Comparison of ENCODE assay signal across 17 mouse cellular contexts in genomic region chr14:75367503-75367902, GRCm38 (mm10).
"Had no signal": no experiment of that assay in that cellular context is flagged by ENCODE, and none has a peak within 500 bp of the region (broad histone marks: within the 10 kb centered on the region; RNA-seq: fewer than 3 reads in every experiment).

No protein-coding gene starts in this region.

- H3K4me1 ChIP-seq: heart, embryonic 10.5 days; heart, embryonic 12.5 days; hindbrain, embryonic 15.5 days; limb, embryonic 10.5 days; limb, embryonic 12.5 days; liver, embryonic 13.5 days; liver, embryonic 15.5 days had no signal

- H3K36me3 ChIP-seq: heart, embryonic 10.5 days; heart, embryonic 12.5 days; hindbrain, embryonic 13.5 days; hindbrain, embryonic 15.5 days; limb, embryonic 10.5 days; limb, embryonic 12.5 days; liver, embryonic 13.5 days; liver, embryonic 15.5 days had no signal

- H3K27me3 ChIP-seq: hindbrain, embryonic 13.5 days; hindbrain, embryonic 15.5 days; limb, embryonic 12.5 days; liver, embryonic 13.5 days; liver, embryonic 15.5 days had no signal

- DNase-seq: gastrocnemius, postnatal 14 days; gastrocnemius, postnatal 36 days; heart, adult 18-20 months; heart, postnatal 36 days; kidney, adult 11 months; kidney, adult 2 months; layer of hippocampus, adult 9-11 months had no signal

- ATAC-seq: intestine, embryonic 16.5 days had no signal

- H3K9me3 ChIP-seq: heart, embryonic 10.5 days; heart, embryonic 12.5 days; hindbrain, embryonic 13.5 days; hindbrain, embryonic 15.5 days; limb, embryonic 10.5 days; limb, embryonic 12.5 days; liver, embryonic 13.5 days; liver, embryonic 15.5 days had no signal

- H3K4me3 ChIP-seq: heart, embryonic 10.5 days; heart, embryonic 12.5 days; hindbrain, embryonic 13.5 days; hindbrain, embryonic 15.5 days; left cerebral cortex, adult 2 months; limb, embryonic 10.5 days; limb, embryonic 12.5 days; liver, embryonic 13.5 days; liver, embryonic 15.5 days had no signal
